Mouse (Mus musculus): ENCODE measurements around the gene Asrgl1. TPM values are rescaled to one million over a fixed set of nuclear protein-coding genes. Genes with fewer than 3 reads are reported as not detected.
"Not testable (repeated sequence)": the region's sequence is repeated elsewhere in the genome, so short reads cannot be mapped to it uniquely, and the experiment has no call there.

Gene Asrgl1
- total RNA-seq (2014; rRNA removed; ENCODE audit: low replicate concordance) (7.3 and 10.6 TPM in 2 replicates), polyA plus RNA-seq (2015; fragmentation: Nextera tagmentation; extraction: Ambion mirVana) (22.2 and 22.7 TPM in 2 replicates)

- H3K27ac ChIP-seq (ENCODE audit: low read depth): peak within 1 kb of the TSS; percentile 32; the same call in 1 of the 2 replicates
- 9% methylated on average over 31 of the region's 31 CpGs for WGBS
These were observed at the start of gene Asrgl1 for GRCm38 (mm10) chr19:9135512-9136331. Gene Asrgl1, minus strand, starts transcription at chr19:9135636.

GRCm38 (mm10) chr19:9146214-9146613 is 10.8 kb upstream of the Asrgl1 start:
- 61% methylated on average over 4 of the region's 4 CpGs for WGBS

More at GRCm38 (mm10) chr19:9135512-9136331, at the start of gene Asrgl1:
- Histone ChIP-seq H3K4me2 (ENCODE audit: low read depth, low read length) (peak within 1 kb of the TSS; percentile 100), H3K36me3 (replicated peaks; ENCODE audit: control insufficient read depth, insufficient read depth, low read length) (no peaks in the 10 kb centered on the region), H3K9ac (replicated peaks; ENCODE audit: low read depth, low read length) (peak within 1 kb of the TSS; percentile 74), H3K9me3 (replicated peaks; ENCODE audit: control insufficient read depth, low read length) (no peaks in the 10 kb centered on the region), H3K27me3 (ENCODE audit: control insufficient read depth, insufficient read depth, low read length) (no peaks in the 10 kb centered on the region), H3K4me3 (ENCODE audit: low read depth, low read length) (peak within 1 kb of the TSS; percentile 91), H3K4me1 (ENCODE audit: control insufficient read depth, insufficient read depth) (no peaks in the 10 kb centered on the region; the same call in 1 of the 2 replicates)
- TF ChIP-seq EP300 (IDR thresholded peaks at IDR 0.05; ENCODE audit: low read depth): no peak
- no peak for TF ChIP-seq CTCF (IDR thresholded peaks at IDR 0.05; ENCODE audit: low read depth)
- peak; percentile 85 for DNase-seq (ENCODE audit: low spot score)
- ATAC-seq (ENCODE audit: insufficient read depth, low read depth): peak; percentile 97

GRCm38 (mm10) chr19:9143639-9144125 is 8.2 kb upstream of the Asrgl1 start:
- DNase-seq (ENCODE audit: low spot score) (no peak), ATAC-seq (ENCODE audit: insufficient read depth, low read depth) (no peak)
- TF ChIP-seq CTCF (IDR thresholded peaks at IDR 0.05; ENCODE audit: low read depth): no peak
- TF ChIP-seq EP300 (IDR thresholded peaks at IDR 0.05; ENCODE audit: low read depth): no peak

More at GRCm38 (mm10) chr19:9146214-9146613, 10.8 kb upstream of the Asrgl1 start:
- Histone ChIP-seq H3K27ac (ENCODE audit: low read depth) (no peak overlapping the region), H3K9me3 (replicated peaks; ENCODE audit: control insufficient read depth, low read length) (no peaks in the 10 kb centered on the region), H3K4me1 (ENCODE audit: control insufficient read depth, insufficient read depth) (no peaks in the 10 kb centered on the region), H3K9ac (replicated peaks; ENCODE audit: low read depth, low read length) (no peak overlapping the region), H3K4me3 (ENCODE audit: low read depth, low read length) (no peak overlapping the region), H3K4me2 (ENCODE audit: low read depth, low read length) (no peak overlapping the region), H3K36me3 (replicated peaks; ENCODE audit: control insufficient read depth, insufficient read depth, low read length) (no peaks in the 10 kb centered on the region), H3K27me3 (ENCODE audit: control insufficient read depth, insufficient read depth, low read length) (no peaks in the 10 kb centered on the region)
- ATAC-seq (ENCODE audit: insufficient read depth, low read depth) (no peak), DNase-seq (ENCODE audit: low spot score) (no peak)
- no peak for TF ChIP-seq EP300 (IDR thresholded peaks at IDR 0.05; ENCODE audit: low read depth)

GRCm38 (mm10) chr19:9143230-9143629 is 7.8 kb upstream of the Asrgl1 start:
- no peak for TF ChIP-seq EP300 (IDR thresholded peaks at IDR 0.05; ENCODE audit: low read depth)
- TF ChIP-seq CTCF (IDR thresholded peaks at IDR 0.05; ENCODE audit: low read depth): no peak
- Histone ChIP-seq H3K4me1 (ENCODE audit: control insufficient read depth, insufficient read depth) (no peaks in the 10 kb centered on the region), H3K27ac (ENCODE audit: low read depth) (no peak overlapping the region), H3K36me3 (replicated peaks; ENCODE audit: control insufficient read depth, insufficient read depth, low read length) (no peaks in the 10 kb centered on the region), H3K9ac (replicated peaks; ENCODE audit: low read depth, low read length) (no peak overlapping the region), H3K27me3 (ENCODE audit: control insufficient read depth, insufficient read depth, low read length) (no peaks in the 10 kb centered on the region), H3K4me3 (ENCODE audit: low read depth, low read length) (no peak overlapping the region), H3K9me3 (replicated peaks; ENCODE audit: control insufficient read depth, low read length) (no peaks in the 10 kb centered on the region), H3K4me2 (ENCODE audit: low read depth, low read length) (no peak overlapping the region)
- ATAC-seq (ENCODE audit: insufficient read depth, low read depth) (no peak), DNase-seq (ENCODE audit: low spot score) (no peak)
- 75% methylated on average over 2 of the region's 2 CpGs for WGBS

More at GRCm38 (mm10) chr19:9143639-9144125, 8.2 kb upstream of the Asrgl1 start:
- no peak overlapping the region for H3K4me2 ChIP-seq (ENCODE audit: low read depth, low read length)
- no peak overlapping the region for H3K4me3 ChIP-seq (ENCODE audit: low read depth, low read length)
- no peaks in the 10 kb centered on the region for H3K27me3 ChIP-seq (ENCODE audit: control insufficient read depth, insufficient read depth, low read length)
- no peak overlapping the region for H3K9ac ChIP-seq (replicated peaks; ENCODE audit: low read depth, low read length)
- H3K4me1 ChIP-seq (ENCODE audit: control insufficient read depth, insufficient read depth): no peaks in the 10 kb centered on the region
- no peak overlapping the region for H3K27ac ChIP-seq (ENCODE audit: low read depth)
- no peaks in the 10 kb centered on the region for H3K36me3 ChIP-seq (replicated peaks; ENCODE audit: control insufficient read depth, insufficient read depth, low read length)
- no peaks in the 10 kb centered on the region for H3K9me3 ChIP-seq (replicated peaks; ENCODE audit: control insufficient read depth, low read length)

GRCm38 (mm10) chr19:9140361-9140760 is 4.9 kb upstream of the Asrgl1 start:
- H3K36me3 ChIP-seq (replicated peaks; ENCODE audit: control insufficient read depth, insufficient read depth, low read length); H3K9me3 ChIP-seq (replicated peaks; ENCODE audit: control insufficient read depth, low read length); DNase-seq (ENCODE audit: low spot score); ATAC-seq (ENCODE audit: insufficient read depth, low read depth); H3K27me3 ChIP-seq (ENCODE audit: control insufficient read depth, insufficient read depth, low read length); H3K4me1 ChIP-seq (ENCODE audit: control insufficient read depth, insufficient read depth); H3K27ac ChIP-seq (ENCODE audit: low read depth); H3K4me2 ChIP-seq (ENCODE audit: low read depth, low read length); H3K4me3 ChIP-seq (ENCODE audit: low read depth, low read length); H3K9ac ChIP-seq (replicated peaks; ENCODE audit: low read depth, low read length): not testable (repeated sequence)
- 61% methylated on average over 1 of the region's 1 CpGs for WGBS

Data from heart, postnatal 0 days (tissue).